Mouse (Mus musculus): ENCODE measurements at regions not wholly inside any gene's neighbourhood (a gene's known extent, or its start where the extent isn't known, plus 50 kb on each side); places are given as distances from the start of the nearest gene placed in this dataset.

DNA sequence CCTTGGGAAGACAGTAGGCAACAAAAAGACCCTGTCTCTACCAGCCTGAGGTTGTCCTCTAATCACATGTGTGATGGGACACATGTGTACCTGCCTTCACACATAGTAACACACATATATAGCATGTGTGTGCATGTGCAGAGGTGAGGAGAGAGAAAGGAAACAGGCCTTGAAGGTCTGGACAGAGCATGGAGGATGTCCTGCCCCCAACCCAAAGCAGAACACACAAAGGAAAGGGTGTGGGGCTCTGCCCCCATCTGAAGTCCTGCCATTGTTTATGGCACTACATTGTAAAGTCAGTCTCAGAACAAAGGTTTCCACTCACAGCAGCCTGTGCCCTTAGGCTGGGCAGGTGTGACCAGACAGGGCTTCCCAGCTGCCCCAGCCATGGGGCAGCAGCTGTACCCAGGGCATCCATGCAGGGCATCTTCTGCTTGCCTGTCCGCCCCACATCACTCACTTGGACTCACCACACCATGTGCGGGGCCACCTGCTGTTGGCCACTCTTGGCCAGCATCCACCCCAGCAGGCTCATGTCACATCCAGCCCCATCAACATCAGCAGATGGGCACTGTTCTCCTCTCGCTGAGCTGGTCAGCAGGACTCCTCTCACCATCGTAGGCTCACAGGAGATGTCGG, 83.6 kb upstream of the 1700016C15Rik start:
- TF ChIP-seq CTCF (conservative IDR thresholded peaks at IDR 0.05; ENCODE audit: low read length) (no peak), NANOG (IDR thresholded peaks at IDR 0.05; ENCODE audit: borderline replicate concordance, low read length) (no peak), POU5F1 (IDR thresholded peaks at IDR 0.05; ENCODE audit: borderline replicate concordance, low read length) (no peak)

All from E14TG2a.4 (cell line).